Mouse (Mus musculus): Measurements from ENCODE around the gene Vav2. TPM values are rescaled to one million over a fixed set of nuclear protein-coding genes. Genes with fewer than 3 reads are reported as not detected.

Vav2 gene
- total and polyA plus RNA-seq, 3 experiments: 3.5 to 7.2 (median 6.9) TPM

GRCm38 (mm10) chr2:27430621-27431020 lies 3.8 kb upstream of the Vav2 start:
- H3K27me3 ChIP-seq (ENCODE audit: insufficient read depth, low read length): peaks cover 36% of the 10 kb centered on the region
- no peaks in the 10 kb centered on the region for H3K9me3 ChIP-seq (replicated peaks)
- peaks cover 33% of the 10 kb centered on the region for H3K4me1 ChIP-seq (ENCODE audit: insufficient read depth, low read depth, low read length)
- TF ChIP-seq POLR2AphosphoS5 (IDR thresholded peaks at IDR 0.05; ENCODE audit: insufficient replicate concordance, low read depth, low read length): no peak
- no peak for TF ChIP-seq GATA2 (IDR thresholded peaks at IDR 0.05; ENCODE audit: borderline replicate concordance, low read depth, low read length)
- TF ChIP-seq GATA1 (IDR thresholded peaks at IDR 0.05; ENCODE audit: borderline replicate concordance, low read length): no peak
- no peak for TF ChIP-seq CTCF (IDR thresholded peaks at IDR 0.05; ENCODE audit: low read depth, low read length)
- no peak for TF ChIP-seq TAL1 (conservative IDR thresholded peaks at IDR 0.05; ENCODE audit: low read depth, low read length)
- ATAC-seq (ENCODE audit: extremely low read depth, insufficient number of reproducible peaks, low FRiP score, poor library complexity, severe bottlenecking) (no peak), DNase-seq (ENCODE audit: low spot score) (no peak)
- no peaks in the 10 kb centered on the region for H3K36me3 ChIP-seq (replicated peaks)
- no peak overlapping the region for H3K4me3 ChIP-seq (ENCODE audit: low read depth, low read length)

DNA sequence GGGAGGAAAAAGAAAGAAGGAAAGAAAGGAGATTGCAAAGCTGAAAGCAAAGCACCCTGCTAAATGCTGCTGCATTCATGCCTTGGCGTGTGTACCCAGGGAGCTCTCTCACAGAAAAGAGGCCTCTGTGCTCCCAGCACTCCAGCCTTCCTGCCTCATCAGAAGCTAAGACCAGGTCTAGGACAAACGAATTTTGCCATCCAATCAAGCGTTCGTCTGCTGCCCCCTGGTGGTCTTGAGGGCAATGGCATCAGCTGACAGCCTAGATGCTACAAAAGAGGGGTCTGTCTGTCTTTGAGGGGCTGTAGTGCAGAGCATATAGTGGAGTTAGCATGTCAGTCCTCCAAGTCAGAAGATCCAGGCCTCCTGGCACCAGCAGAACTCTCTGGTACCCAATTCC lies 1.2 kb upstream of the Vav2 start:
- H3K36me3 ChIP-seq (replicated peaks): no peaks in the 10 kb centered on the region
- H3K9me3 ChIP-seq (replicated peaks): no peaks in the 10 kb centered on the region
- H3K4me1 ChIP-seq (ENCODE audit: insufficient read depth, low read depth, low read length): peaks cover 37% of the 10 kb centered on the region
- TF ChIP-seq CTCF (IDR thresholded peaks at IDR 0.05; ENCODE audit: low read depth, low read length) (peak; percentile 93), TAL1 (conservative IDR thresholded peaks at IDR 0.05; ENCODE audit: low read depth, low read length) (no peak)
- H3K4me3 ChIP-seq (ENCODE audit: low read depth, low read length): no peak overlapping the region
- no peak for ATAC-seq (ENCODE audit: extremely low read depth, insufficient number of reproducible peaks, low FRiP score, poor library complexity, severe bottlenecking)
- peaks cover 42% of the 10 kb centered on the region for H3K27me3 ChIP-seq (ENCODE audit: insufficient read depth, low read length)
- peak; percentile 68 for DNase-seq (ENCODE audit: low spot score)

DNA sequence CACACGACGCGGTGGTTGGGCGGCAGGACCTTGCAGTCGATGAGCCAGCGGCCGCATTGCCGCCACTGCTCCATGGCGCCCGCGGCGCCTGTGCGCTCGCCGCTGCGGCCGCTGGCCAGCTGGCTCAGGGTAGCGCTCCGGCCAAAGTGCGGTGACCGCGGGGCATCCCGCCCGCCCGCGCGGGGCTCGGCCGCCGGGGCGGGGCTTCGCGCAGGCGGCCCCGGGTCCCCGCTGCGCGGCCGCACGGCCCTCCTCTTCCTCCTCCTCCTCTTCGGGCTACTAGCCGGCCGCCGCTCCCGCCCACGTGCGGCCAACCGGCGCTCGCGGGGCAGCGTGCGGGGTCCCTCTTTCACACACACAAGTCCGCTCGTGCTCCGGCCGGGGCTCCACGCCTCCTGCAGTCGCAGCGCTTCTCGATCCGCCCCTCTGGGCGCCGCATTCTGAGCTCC lies 403 bp downstream of the Vav2 start:
- TF ChIP-seq GATA1 (IDR thresholded peaks at IDR 0.05; ENCODE audit: borderline replicate concordance, low read length) (no peak), TAL1 (conservative IDR thresholded peaks at IDR 0.05; ENCODE audit: low read depth, low read length) (no peak), POLR2AphosphoS5 (IDR thresholded peaks at IDR 0.05; ENCODE audit: insufficient replicate concordance, low read depth, low read length) (no peak), GATA2 (IDR thresholded peaks at IDR 0.05; ENCODE audit: borderline replicate concordance, low read depth, low read length) (no peak), CTCF (IDR thresholded peaks at IDR 0.05; ENCODE audit: low read depth, low read length) (no peak)
- H3K4me3 ChIP-seq (ENCODE audit: low read depth, low read length): peak overlapping the region; percentile 76
- H3K27me3 ChIP-seq (ENCODE audit: insufficient read depth, low read length): peaks cover 41% of the 10 kb centered on the region
- H3K9me3 ChIP-seq (replicated peaks): no peaks in the 10 kb centered on the region
- no peak for ATAC-seq (ENCODE audit: extremely low read depth, insufficient number of reproducible peaks, low FRiP score, poor library complexity, severe bottlenecking)
- H3K36me3 ChIP-seq (replicated peaks): no peaks in the 10 kb centered on the region
- peaks cover 33% of the 10 kb centered on the region for H3K4me1 ChIP-seq (ENCODE audit: insufficient read depth, low read depth, low read length)
- peak; percentile 55 for DNase-seq (ENCODE audit: low spot score)

- Histone ChIP-seq H3K4me3 (ENCODE audit: low read depth, low read length) (peak overlapping the region; percentile 76), H3K36me3 (replicated peaks) (no peaks in the 10 kb centered on the region), H3K4me1 (ENCODE audit: insufficient read depth, low read depth, low read length) (peaks cover 33% of the 10 kb centered on the region), H3K9me3 (replicated peaks) (no peaks in the 10 kb centered on the region), H3K27me3 (ENCODE audit: insufficient read depth, low read length) (peaks cover 44% of the 10 kb centered on the region)
- no peak for TF ChIP-seq CTCF (IDR thresholded peaks at IDR 0.05; ENCODE audit: low read depth, low read length)
- TF ChIP-seq GATA1 (IDR thresholded peaks at IDR 0.05; ENCODE audit: borderline replicate concordance, low read length): no peak
- no peak for TF ChIP-seq POLR2AphosphoS5 (IDR thresholded peaks at IDR 0.05; ENCODE audit: insufficient replicate concordance, low read depth, low read length)
- DNase-seq (ENCODE audit: low spot score): peak; percentile 37
- no peak for ATAC-seq (ENCODE audit: extremely low read depth, insufficient number of reproducible peaks, low FRiP score, poor library complexity, severe bottlenecking)
Measured at GRCm38 (mm10) chr2:27425751-27426405, 955 bp downstream of the Vav2 start.

- no peaks in the 10 kb centered on the region for H3K36me3 ChIP-seq (replicated peaks)
- peaks cover 33% of the 10 kb centered on the region for H3K4me1 ChIP-seq (ENCODE audit: insufficient read depth, low read depth, low read length)
- DNase-seq (ENCODE audit: low spot score): no peak
- no peaks in the 10 kb centered on the region for H3K9me3 ChIP-seq (replicated peaks)
- H3K27me3 ChIP-seq (ENCODE audit: insufficient read depth, low read length): peaks cover 40% of the 10 kb centered on the region
- TF ChIP-seq CTCF (IDR thresholded peaks at IDR 0.05; ENCODE audit: low read depth, low read length): no peak
- TF ChIP-seq TAL1 (conservative IDR thresholded peaks at IDR 0.05; ENCODE audit: low read depth, low read length): no peak
- TF ChIP-seq GATA2 (IDR thresholded peaks at IDR 0.05; ENCODE audit: borderline replicate concordance, low read depth, low read length): no peak
- no peak for TF ChIP-seq POLR2AphosphoS5 (IDR thresholded peaks at IDR 0.05; ENCODE audit: insufficient replicate concordance, low read depth, low read length)
- no peak for TF ChIP-seq GATA1 (IDR thresholded peaks at IDR 0.05; ENCODE audit: borderline replicate concordance, low read length)
- H3K4me3 ChIP-seq (ENCODE audit: low read depth, low read length): peak overlapping the region; percentile 76; the same call in 1 of the 2 replicates
- no peak for ATAC-seq (ENCODE audit: extremely low read depth, insufficient number of reproducible peaks, low FRiP score, poor library complexity, severe bottlenecking)
Measured at GRCm38 (mm10) chr2:27425161-27425611, 1.6 kb downstream of the Vav2 start.

DNA sequence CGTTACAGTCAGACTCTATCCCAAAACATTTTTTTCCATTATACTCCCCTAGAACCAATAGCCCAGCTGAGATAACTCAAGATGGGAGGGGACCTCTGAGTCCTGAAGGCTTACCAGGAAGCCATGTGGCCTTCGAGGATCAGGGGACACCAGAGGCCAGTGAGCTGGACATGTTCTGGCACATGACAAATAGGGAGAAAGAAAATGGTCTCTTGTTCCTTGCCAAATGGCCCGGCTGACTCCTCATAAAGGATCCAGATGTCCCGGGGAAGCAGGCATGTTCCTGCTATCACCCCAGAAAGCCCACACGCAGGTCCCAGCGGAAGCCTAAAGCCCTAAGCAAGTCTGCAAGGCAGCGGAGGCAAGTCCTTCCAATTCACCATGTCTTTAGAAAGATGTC lies 3.2 kb downstream of the Vav2 start:
- peaks cover 39% of the 10 kb centered on the region for H3K27me3 ChIP-seq (ENCODE audit: insufficient read depth, low read length)
- H3K4me3 ChIP-seq (ENCODE audit: low read depth, low read length): no peak overlapping the region
- H3K36me3 ChIP-seq (replicated peaks): no peaks in the 10 kb centered on the region
- peaks cover 33% of the 10 kb centered on the region for H3K4me1 ChIP-seq (ENCODE audit: insufficient read depth, low read depth, low read length)
- no peak for DNase-seq (ENCODE audit: low spot score)
- no peak for TF ChIP-seq TAL1 (conservative IDR thresholded peaks at IDR 0.05; ENCODE audit: low read depth, low read length)
- TF ChIP-seq CTCF (IDR thresholded peaks at IDR 0.05; ENCODE audit: low read depth, low read length): no peak
- no peak for TF ChIP-seq GATA2 (IDR thresholded peaks at IDR 0.05; ENCODE audit: borderline replicate concordance, low read depth, low read length)
- TF ChIP-seq POLR2AphosphoS5 (IDR thresholded peaks at IDR 0.05; ENCODE audit: insufficient replicate concordance, low read depth, low read length): no peak
- no peak for TF ChIP-seq GATA1 (IDR thresholded peaks at IDR 0.05; ENCODE audit: borderline replicate concordance, low read length)
- ATAC-seq (ENCODE audit: extremely low read depth, insufficient number of reproducible peaks, low FRiP score, poor library complexity, severe bottlenecking): no peak
- no peaks in the 10 kb centered on the region for H3K9me3 ChIP-seq (replicated peaks)
